Mouse (Mus musculus) T-helper 17 cell (primary cell): ENCODE results near the gene Tcf25.

Source experiments
- in situ Hi-C, 2 experiments: fragments of 300-600 bp; cut with MboI, MseI; formaldehyde crosslinking; loops; 1 replicate in 1 of 2; 2 replicates in 1 of 2; pipeline ENCODE4 v1.15.1; 2025; ENCODE audit warnings: high pct_unique_total_duplicates in 2 of 2

The Tcf25 gene

GRCm38 (mm10) chr8:123349073-123349472 lies 24.5 kb upstream of the Tcf25 start:
- in situ Hi-C loops, result no loop called here

DNA sequence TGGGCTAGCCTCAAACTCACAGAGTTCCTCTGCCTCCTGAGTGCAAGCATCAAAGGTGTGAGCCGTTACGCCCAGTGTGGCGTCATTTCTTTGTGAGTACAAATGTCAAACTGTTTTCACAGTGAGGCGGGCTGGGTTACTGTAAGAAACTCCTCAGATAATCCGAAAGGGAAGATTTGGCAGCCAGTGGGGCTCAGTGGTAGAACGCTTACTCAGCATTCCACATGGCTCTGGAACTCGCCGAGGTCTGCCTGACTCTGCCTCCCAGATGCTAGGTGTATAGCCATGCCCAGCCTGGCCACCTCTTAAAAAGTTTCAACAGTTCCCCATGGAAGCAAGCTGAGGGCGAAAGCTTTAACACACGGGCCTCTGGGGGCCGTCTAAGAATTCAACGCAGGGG lies 21.4 kb upstream of the Tcf25 start:
- in situ Hi-C loops, result no loop called here

- in situ Hi-C loops, result no loop called here
These were observed 20.8 kb upstream of the Tcf25 start for GRCm38 (mm10) chr8:123352786-123353185.

DNA sequence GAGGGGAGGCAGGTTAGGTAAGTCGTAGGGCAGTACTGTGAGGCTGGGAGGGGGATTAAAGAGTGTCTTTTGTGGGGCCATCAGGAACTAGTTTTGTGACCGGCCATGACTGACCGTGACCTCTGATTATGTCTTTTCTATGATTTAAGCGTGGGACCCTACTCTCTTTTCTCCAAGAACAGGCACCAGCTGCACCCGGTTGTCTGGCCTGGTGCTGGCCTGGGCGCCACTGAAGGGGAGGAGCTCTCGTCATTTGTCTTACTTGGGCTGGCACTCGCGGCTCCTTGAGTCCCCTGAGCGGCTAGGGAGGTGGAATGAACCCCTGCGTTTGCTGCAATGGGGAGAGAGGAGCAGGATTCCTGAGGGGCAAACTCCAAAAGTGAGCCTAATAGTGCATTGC lies 20.3 kb upstream of the Tcf25 start:
- in situ Hi-C loops, result no loop called here

DNA sequence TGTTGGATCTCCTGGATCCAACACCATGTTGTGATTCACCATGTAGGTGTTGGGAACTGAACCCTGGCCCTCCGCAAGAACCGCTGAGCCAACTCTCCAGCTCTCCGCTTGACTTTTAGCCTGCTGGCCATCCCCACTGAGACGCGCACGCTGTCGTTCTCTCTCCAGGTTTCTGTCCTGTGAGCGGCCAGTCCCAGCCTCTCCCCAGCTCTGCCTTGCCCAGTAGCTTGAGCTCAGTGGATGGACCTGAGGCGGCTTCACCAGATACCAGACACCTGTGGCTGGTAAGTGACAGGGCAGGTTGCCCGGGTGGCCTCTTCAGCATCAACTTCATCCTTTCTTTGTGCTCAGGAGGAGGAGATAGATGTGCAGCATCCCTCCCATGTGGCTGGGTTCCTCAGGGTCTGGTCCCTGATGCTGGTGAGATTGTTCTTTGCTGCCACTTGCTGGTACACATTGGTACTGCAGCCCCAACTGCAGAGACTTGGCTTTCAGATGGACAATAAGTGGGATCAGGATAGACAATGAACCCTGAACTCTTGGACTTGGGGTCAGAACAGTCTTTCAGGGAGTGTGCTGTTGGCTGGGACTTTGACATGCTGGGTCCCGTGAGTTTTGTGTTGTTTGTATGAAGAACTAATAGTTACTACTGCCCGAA lies 12.3 kb upstream of the Tcf25 start:
- in situ Hi-C loops, result no loop called here

DNA sequence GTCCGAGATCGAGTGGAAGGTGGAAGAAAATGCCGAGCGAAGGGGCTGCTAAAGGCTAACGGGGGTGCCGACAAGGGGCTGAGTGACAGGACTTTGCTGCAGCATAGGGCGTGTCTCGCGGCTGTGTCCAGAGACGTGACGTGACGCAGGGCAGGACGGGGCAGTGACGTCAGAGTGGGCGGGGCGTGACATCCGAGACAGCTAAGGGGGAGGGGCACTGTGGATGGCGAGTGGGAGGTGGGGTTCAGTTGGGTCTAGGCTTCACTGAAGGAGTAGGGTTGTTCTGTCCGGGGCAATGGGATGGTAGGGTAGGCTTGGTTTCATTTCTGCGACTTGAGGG lies 656 bp downstream of the Tcf25 start:
- in situ Hi-C loops, result no loop called here

DNA sequence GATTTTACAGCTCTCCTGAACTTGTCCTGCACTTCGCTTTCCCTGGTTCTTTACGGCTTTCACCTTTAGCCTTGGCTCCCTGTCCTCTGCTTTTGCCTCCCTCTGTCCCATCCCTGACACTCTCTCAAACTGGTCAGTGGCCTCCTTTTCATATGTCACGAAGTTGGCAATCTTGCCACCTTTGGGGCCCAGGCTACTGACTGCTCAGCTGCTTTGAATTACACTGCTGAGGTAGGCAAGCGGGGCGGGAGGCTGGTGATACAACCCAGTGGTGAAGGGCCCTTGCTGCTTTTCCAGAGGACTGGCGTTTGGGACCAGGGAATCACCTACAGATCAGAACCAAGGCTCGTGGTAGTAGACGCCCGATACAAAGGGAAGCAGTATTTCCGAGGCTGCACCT lies 2.1 kb downstream of the Tcf25 start:
- in situ Hi-C loops, result no loop called here

DNA sequence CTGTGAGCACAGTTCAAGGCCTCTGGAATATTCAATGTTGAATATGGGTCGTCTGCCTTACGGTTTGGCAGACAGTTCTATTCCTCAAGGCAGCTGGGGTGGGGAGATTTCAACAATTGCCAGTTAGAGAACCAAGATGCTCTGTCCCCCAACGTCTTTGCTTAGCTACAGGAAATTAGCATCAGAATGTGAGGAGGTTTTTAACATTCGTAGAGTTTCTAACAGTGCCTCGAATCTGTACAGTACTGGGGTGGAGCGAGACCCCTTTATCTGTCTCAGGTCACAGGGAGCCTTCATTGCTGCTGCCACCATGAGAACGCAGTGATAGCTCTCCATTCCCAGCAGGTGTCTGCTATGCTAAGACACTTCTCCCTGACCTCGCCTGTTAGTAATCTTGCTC lies 2.6 kb downstream of the Tcf25 start:
- in situ Hi-C loops, result no loop called here

- in situ Hi-C loops, result no loop called here
These were observed 8.2 kb downstream of the Tcf25 start for GRCm38 (mm10) chr8:123381711-123382110.

- in situ Hi-C loops, result no loop called here
These were observed 9.0 kb downstream of the Tcf25 start for GRCm38 (mm10) chr8:123382516-123382915.

- in situ Hi-C loops, result no loop called here
These were observed 11.5 kb downstream of the Tcf25 start for GRCm38 (mm10) chr8:123384883-123385540.

GRCm38 (mm10) chr8:123387041-123387440 lies 13.5 kb downstream of the Tcf25 start:
- in situ Hi-C loops, result no loop called here

DNA sequence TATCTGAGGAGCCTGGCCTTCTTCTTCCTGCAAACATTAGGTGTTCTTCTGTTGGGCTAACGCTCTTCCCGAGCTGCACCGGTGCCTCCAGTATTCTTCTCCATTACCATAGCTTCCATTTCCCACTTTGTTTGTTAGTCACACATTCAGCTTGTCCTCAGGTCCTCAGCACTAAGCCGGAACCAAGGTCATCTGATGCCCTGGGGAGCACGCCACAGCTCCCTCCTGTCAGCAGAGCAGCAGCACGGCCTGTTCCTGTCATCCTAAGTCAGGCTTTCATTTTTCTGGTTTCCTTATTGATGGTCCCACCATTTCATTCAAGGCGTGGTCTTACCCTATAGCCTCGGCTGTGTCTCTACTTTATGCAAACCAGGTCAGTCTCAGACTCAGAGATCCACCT lies 14.2 kb downstream of the Tcf25 start:
- in situ Hi-C loops, result no loop called here

DNA sequence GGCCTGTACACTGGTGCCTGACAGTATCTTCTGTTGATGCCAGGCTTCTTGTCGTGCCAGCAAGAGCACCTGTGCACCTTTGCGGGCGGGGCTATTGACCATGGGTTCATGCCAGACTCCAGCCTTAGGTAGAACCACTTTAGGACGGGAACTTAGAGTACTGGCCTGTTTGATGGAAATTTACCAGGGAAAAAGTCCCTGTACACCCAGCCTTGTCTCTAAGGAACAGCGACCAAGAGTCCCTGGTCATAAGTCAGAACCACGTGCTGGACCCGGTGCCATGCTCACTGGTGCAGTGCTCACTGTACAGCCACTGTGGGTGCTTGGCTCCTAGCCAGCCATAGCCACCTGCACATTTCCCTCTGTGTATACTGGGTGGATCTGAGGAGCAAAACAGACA lies 15.5 kb downstream of the Tcf25 start:
- in situ Hi-C loops, result no loop called here

DNA sequence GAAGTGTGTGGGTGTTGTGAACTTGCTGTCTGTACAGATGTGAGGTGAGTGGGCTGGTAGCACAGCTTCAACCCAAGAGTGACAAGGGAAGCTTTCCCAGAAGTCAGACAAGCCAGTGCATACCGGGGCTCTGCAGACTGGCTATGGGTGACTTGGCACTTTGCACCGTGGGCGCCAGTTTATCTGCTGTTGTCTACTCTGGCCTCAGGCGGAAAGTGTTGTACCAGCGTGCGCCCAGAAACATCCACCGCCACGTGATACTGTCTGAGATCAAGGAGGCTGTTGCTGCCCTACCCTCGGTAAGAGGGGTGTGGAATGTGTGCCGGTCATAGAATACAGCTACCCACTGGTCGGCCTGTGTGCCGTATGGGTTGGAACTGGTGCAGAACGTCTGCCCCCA lies 24.8 kb downstream of the Tcf25 start:
- in situ Hi-C loops, result no loop called here

- in situ Hi-C loops, result no loop called here
These were observed 28.4 kb downstream of the Tcf25 start for GRCm38 (mm10) chr8:123401936-123402335.

- in situ Hi-C loops, result no loop called here
These were observed 29.3 kb downstream of the Tcf25 start for GRCm38 (mm10) chr8:123402730-123403326.

GRCm38 (mm10) chr8:123404521-123404920 lies 31.0 kb downstream of the Tcf25 start:
- in situ Hi-C loops, result no loop called here

GRCm38 (mm10) chr8:123406786-123407185 lies 33.2 kb downstream of the Tcf25 start, which contains the start of gene Mc1r:
TSS of gene Mc1r (plus strand) at chr8:123407107.
- in situ Hi-C loops, result no loop called here

DNA sequence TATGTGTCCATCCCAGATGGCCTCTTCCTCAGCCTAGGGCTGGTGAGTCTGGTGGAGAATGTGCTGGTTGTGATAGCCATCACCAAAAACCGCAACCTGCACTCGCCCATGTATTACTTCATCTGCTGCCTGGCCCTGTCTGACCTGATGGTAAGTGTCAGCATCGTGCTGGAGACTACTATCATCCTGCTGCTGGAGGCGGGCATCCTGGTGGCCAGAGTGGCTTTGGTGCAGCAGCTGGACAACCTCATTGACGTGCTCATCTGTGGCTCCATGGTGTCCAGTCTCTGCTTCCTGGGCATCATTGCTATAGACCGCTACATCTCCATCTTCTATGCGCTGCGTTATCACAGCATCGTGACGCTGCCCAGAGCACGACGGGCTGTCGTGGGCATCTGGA lies 34.1 kb downstream of the Tcf25 start:
- in situ Hi-C loops, result no loop called here

- in situ Hi-C loops, result no loop called here
These were observed 35.3 kb downstream of the Tcf25 start for GRCm38 (mm10) chr8:123408586-123409544.

DNA sequence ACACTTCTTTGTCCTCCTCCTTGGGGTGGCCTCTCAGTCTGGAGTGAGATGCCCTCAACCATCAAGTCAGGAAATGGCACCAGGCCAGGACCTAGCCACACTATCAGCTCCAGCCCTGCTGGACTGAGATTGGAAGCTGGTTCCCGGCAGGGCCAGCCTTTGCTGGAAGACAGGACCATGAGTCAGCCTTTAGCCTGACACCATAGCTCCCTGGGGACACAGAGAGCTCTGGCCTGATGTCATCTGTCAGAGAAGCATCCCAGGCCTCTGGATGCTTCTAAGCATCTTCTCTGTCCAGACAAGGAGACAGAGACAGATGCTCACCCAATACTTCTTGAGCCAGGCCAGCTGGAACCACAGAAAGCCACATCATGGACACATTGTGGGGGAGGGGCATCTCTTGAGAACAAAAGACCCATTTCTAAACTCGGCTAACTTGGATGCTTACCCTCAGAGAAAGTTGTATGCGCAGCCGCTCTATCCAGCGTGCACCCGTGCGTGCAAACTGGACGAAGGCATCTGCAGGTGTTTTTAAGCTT lies 36.6 kb downstream of the Tcf25 start:
- in situ Hi-C loops, result no loop called here
